Mouse (Mus musculus): ENCODE measurements around the gene Ddi2. TPM values are rescaled to one million over a fixed set of nuclear protein-coding genes. Genes with fewer than 3 reads are reported as not detected.

Ddi2 gene
- polyA plus RNA-seq, 1 experiment from 2014 or later = 25.7 TPM

DNA sequence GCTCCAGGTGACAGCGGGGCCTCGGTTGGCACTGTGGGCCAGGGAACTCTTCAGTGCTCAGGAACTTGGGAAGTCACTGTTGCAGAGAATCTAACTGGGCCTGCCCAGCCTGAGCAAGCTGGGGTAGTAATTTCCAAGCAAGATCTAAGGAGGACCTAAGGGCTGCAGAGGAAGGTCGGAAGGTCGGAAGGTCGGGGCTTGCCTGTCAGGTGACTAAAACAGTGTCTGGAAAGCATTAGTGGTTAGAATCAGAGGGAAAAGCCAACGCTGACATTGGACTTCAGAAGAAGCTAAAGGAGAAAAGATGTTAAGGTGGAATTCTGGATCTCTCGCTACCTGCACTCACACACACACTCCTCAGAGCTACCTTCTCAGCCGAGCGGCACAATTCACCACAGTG, 87.2 kb downstream of the Ddi2 start:
- no peak overlapping the region for H3K4me2 ChIP-seq (ENCODE audit: low read depth)
- H3K9ac ChIP-seq (ENCODE audit: low read length) = no peak overlapping the region
- peaks cover 21% of the 10 kb centered on the region for H3K36me3 ChIP-seq (ENCODE audit: control insufficient read depth, insufficient read depth, low read length)
- no peaks in the 10 kb centered on the region for H3K4me1 ChIP-seq (ENCODE audit: control insufficient read depth, insufficient read depth, low read length)
- no peak overlapping the region for H3K27ac ChIP-seq (ENCODE audit: low read depth, low read length)
- no peaks in the 10 kb centered on the region for H3K9me3 ChIP-seq (ENCODE audit: control insufficient read depth, low read length)
- DNase-seq (ENCODE audit: low spot score) (no peak), ATAC-seq (ENCODE audit: insufficient read depth, low FRiP score, low TSS enrichment) (no peak)
- no peaks in the 10 kb centered on the region for H3K27me3 ChIP-seq (ENCODE audit: control insufficient read depth, insufficient read depth, low read length)
- no peak overlapping the region for H3K4me3 ChIP-seq (ENCODE audit: low read depth, low read length)
- 79% methylated on average over 9 of the region's 9 CpGs for WGBS

GRCm38 (mm10) chr4:141632111-141632873, 90.9 kb downstream of the Ddi2 start:
- Histone ChIP-seq H3K4me1 (ENCODE audit: control insufficient read depth, insufficient read depth, low read length) (no peaks in the 10 kb centered on the region), H3K4me2 (ENCODE audit: low read depth) (no peak overlapping the region), H3K9me3 (ENCODE audit: control insufficient read depth, low read length) (no peaks in the 10 kb centered on the region), H3K27ac (ENCODE audit: low read depth, low read length) (no peak overlapping the region), H3K9ac (ENCODE audit: low read length) (no peak overlapping the region), H3K36me3 (ENCODE audit: control insufficient read depth, insufficient read depth, low read length) (peaks cover 27% of the 10 kb centered on the region), H3K27me3 (ENCODE audit: control insufficient read depth, insufficient read depth, low read length) (no peaks in the 10 kb centered on the region), H3K4me3 (ENCODE audit: low read depth, low read length) (no peak overlapping the region)
- no peak for DNase-seq (ENCODE audit: low spot score)
- ATAC-seq (ENCODE audit: insufficient read depth, low FRiP score, low TSS enrichment) = no peak
- 94% methylated on average over 21 of the region's 21 CpGs for whole genome bisulfite sequencing

GRCm38 (mm10) chr4:141631250-141631649, 92.0 kb downstream of the Ddi2 start:
- ATAC-seq (ENCODE audit: insufficient read depth, low FRiP score, low TSS enrichment) (no peak), DNase-seq (ENCODE audit: low spot score) (no peak)
- H3K27me3 ChIP-seq (ENCODE audit: control insufficient read depth, insufficient read depth, low read length) = no peaks in the 10 kb centered on the region
- no peak overlapping the region for H3K27ac ChIP-seq (ENCODE audit: low read depth, low read length)
- H3K36me3 ChIP-seq (ENCODE audit: control insufficient read depth, insufficient read depth, low read length) = peaks cover 25% of the 10 kb centered on the region
- no peaks in the 10 kb centered on the region for H3K9me3 ChIP-seq (ENCODE audit: control insufficient read depth, low read length)
- WGBS = 96% methylated on average over 20 of the region's 20 CpGs
- no peak overlapping the region for H3K4me2 ChIP-seq (ENCODE audit: low read depth)
- H3K9ac ChIP-seq (ENCODE audit: low read length) = no peak overlapping the region
- H3K4me1 ChIP-seq (ENCODE audit: control insufficient read depth, insufficient read depth, low read length) = no peaks in the 10 kb centered on the region
- H3K4me3 ChIP-seq (ENCODE audit: low read depth, low read length) = no peak overlapping the region

DNA sequence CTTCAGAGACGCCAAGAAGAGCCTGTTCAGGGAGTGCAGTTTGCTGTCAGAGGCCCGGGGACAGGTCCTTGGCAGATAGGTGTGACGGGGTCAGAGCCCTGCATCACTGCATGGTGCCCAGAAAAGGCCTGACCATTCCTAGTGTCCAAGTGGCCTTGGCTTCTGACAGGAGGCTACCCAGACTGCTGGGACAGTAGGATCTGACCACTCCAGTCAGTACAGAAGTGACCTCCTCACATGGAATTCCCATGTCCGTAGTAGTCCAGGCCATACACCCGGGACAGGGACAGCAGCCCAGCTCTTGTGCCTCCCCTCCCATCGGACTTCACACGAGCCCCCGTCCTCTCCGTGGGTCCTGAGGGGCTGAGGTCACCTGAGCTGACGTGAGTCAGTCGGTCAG, 93.2 kb downstream of the Ddi2 start:
- Histone ChIP-seq H3K27ac (ENCODE audit: low read depth, low read length) (no peak overlapping the region), H3K9ac (ENCODE audit: low read length) (no peak overlapping the region), H3K27me3 (ENCODE audit: control insufficient read depth, insufficient read depth, low read length) (no peaks in the 10 kb centered on the region), H3K9me3 (ENCODE audit: control insufficient read depth, low read length) (no peaks in the 10 kb centered on the region), H3K4me3 (ENCODE audit: low read depth, low read length) (no peak overlapping the region), H3K4me1 (ENCODE audit: control insufficient read depth, insufficient read depth, low read length) (no peaks in the 10 kb centered on the region), H3K4me2 (ENCODE audit: low read depth) (no peak overlapping the region), H3K36me3 (ENCODE audit: control insufficient read depth, insufficient read depth, low read length) (peaks cover 25% of the 10 kb centered on the region)
- DNase-seq (ENCODE audit: low spot score) (no peak), ATAC-seq (ENCODE audit: insufficient read depth, low FRiP score, low TSS enrichment) (no peak)
- 100% methylated on average over 7 of the region's 11 CpGs for WGBS

GRCm38 (mm10) chr4:141628661-141629060, 94.6 kb downstream of the Ddi2 start:
- Histone ChIP-seq H3K27me3 (ENCODE audit: control insufficient read depth, insufficient read depth, low read length) (no peaks in the 10 kb centered on the region), H3K4me1 (ENCODE audit: control insufficient read depth, insufficient read depth, low read length) (no peaks in the 10 kb centered on the region), H3K9me3 (ENCODE audit: control insufficient read depth, low read length) (no peaks in the 10 kb centered on the region), H3K36me3 (ENCODE audit: control insufficient read depth, insufficient read depth, low read length) (peaks cover 23% of the 10 kb centered on the region), H3K4me2 (ENCODE audit: low read depth) (no peak overlapping the region), H3K27ac (ENCODE audit: low read depth, low read length) (no peak overlapping the region), H3K9ac (ENCODE audit: low read length) (no peak overlapping the region), H3K4me3 (ENCODE audit: low read depth, low read length) (no peak overlapping the region)
- WGBS = 80% methylated on average over 14 of the region's 14 CpGs
- DNase-seq (ENCODE audit: low spot score) = no peak
- ATAC-seq (ENCODE audit: insufficient read depth, low FRiP score, low TSS enrichment) = no peak

Other genes starting within 250 kb of the Ddi2 start
- 13.9 and 16.2 TPM in 2 replicates for gene Spen, start 184.8 kb downstream of the Ddi2 start, polyA plus RNA-seq (2014; fragmentation: Nextera tagmentation; extraction: Ambion mirVana)
- 31.5 and 34.9 TPM in 2 replicates for gene Fblim1, start 117.3 kb downstream of the Ddi2 start, polyA plus RNA-seq (2014; fragmentation: Nextera tagmentation; extraction: Ambion mirVana)
- 0.50 and 0.61 TPM in 2 replicates for gene Tmem82, start 104.8 kb downstream of the Ddi2 start, polyA plus RNA-seq (2014; fragmentation: Nextera tagmentation; extraction: Ambion mirVana)
- not detected in 2 replicates for gene Slc25a34, start 99.6 kb downstream of the Ddi2 start, polyA plus RNA-seq (2014; fragmentation: Nextera tagmentation; extraction: Ambion mirVana)
- 3.4 and 3.6 TPM in 2 replicates for gene Plekhm2, start 58.5 kb downstream of the Ddi2 start, polyA plus RNA-seq (2014; fragmentation: Nextera tagmentation; extraction: Ambion mirVana)
- not detected in 2 replicates for gene Rsc1a1, start 37.8 kb downstream of the Ddi2 start, polyA plus RNA-seq (2014; fragmentation: Nextera tagmentation; extraction: Ambion mirVana)
- 0.18 TPM in 1 of 2 replicates, not detected in the other for gene Agmat, start 23.3 kb upstream of the Ddi2 start, polyA plus RNA-seq (2014; fragmentation: Nextera tagmentation; extraction: Ambion mirVana)
- gene Dnajc16, start 67.5 kb upstream of the Ddi2 start, polyA plus RNA-seq (2014; fragmentation: Nextera tagmentation; extraction: Ambion mirVana) = 5.4 and 5.8 TPM in 2 replicates
- 19.3 and 21.7 TPM in 2 replicates for gene Casp9, start 70.2 kb upstream of the Ddi2 start, polyA plus RNA-seq (2014; fragmentation: Nextera tagmentation; extraction: Ambion mirVana)
- gene Cela2a, start 102.7 kb upstream of the Ddi2 start, polyA plus RNA-seq (2014; fragmentation: Nextera tagmentation; extraction: Ambion mirVana) = not detected in 2 replicates
- not detected in 2 replicates for gene Ctrc, start 122.9 kb upstream of the Ddi2 start, polyA plus RNA-seq (2014; fragmentation: Nextera tagmentation; extraction: Ambion mirVana)
- 24.4 and 28.5 TPM in 2 replicates for gene Efhd2, start 151.5 kb upstream of the Ddi2 start, polyA plus RNA-seq (2014; fragmentation: Nextera tagmentation; extraction: Ambion mirVana)

Data from neural tube, embryonic 11.5 days (tissue).